Mouse (Mus musculus) adrenal gland (tissue): Measurements from ENCODE around the gene Msln.
"Not testable (repeated sequence)": the region's sequence is repeated elsewhere in the genome, so short reads cannot be mapped to it uniquely, and the experiment has no call there.

ENCODE experiments used
- intact Hi-C: fragments of 180-260 bp; cut with DNase I; formaldehyde crosslinking; loops from one replicate; pipeline ENCODE4 v1.15.1; 2025

Msln gene

GRCm38 (mm10) chr17:25775318-25776062, 21.3 kb upstream of the Msln start:
- intact Hi-C loops = no loop called here

- intact Hi-C loops = loop anchor here (2.0 to 5.0 kb wide), 2 partner anchors 29 to 36 kb away; partner anchors contain the start of gene Mslnl
Measured at GRCm38 (mm10) chr17:25773549-25774120, 19.5 kb upstream of the Msln start, which contains the start of gene Narfl. TSS of gene Narfl (plus strand) at chr17:25773776.

GRCm38 (mm10) chr17:25769331-25769730, 15.2 kb upstream of the Msln start:
- intact Hi-C loops = no loop called here

GRCm38 (mm10) chr17:25765886-25766285, 11.7 kb upstream of the Msln start:
- intact Hi-C loops = no loop called here

- intact Hi-C loops = no loop called here
Measured at GRCm38 (mm10) chr17:25762591-25762990, 8.4 kb upstream of the Msln start.

GRCm38 (mm10) chr17:25761561-25761970, 7.4 kb upstream of the Msln start:
- intact Hi-C loops = no loop called here

- intact Hi-C loops = no loop called here
Measured at GRCm38 (mm10) chr17:25760148-25760547, 6.0 kb upstream of the Msln start.

GRCm38 (mm10) chr17:25757691-25758090, 3.5 kb upstream of the Msln start:
- intact Hi-C loops = no loop called here

- intact Hi-C loops = no loop called here
Measured at GRCm38 (mm10) chr17:25756378-25757242, 2.4 kb upstream of the Msln start.

- intact Hi-C loops = no loop called here
Measured at GRCm38 (mm10) chr17:25755627-25756377, 1.6 kb upstream of the Msln start.

- intact Hi-C loops = no loop called here
Measured at GRCm38 (mm10) chr17:25755086-25755485, 908 bp upstream of the Msln start.

GRCm38 (mm10) chr17:25751446-25751845, 2.7 kb downstream of the Msln start:
- intact Hi-C loops = no loop called here

- intact Hi-C loops = no loop called here
Measured at GRCm38 (mm10) chr17:25749314-25749713, 4.9 kb downstream of the Msln start.

- intact Hi-C loops = no loop called here
Measured at GRCm38 (mm10) chr17:25748238-25748637, 5.9 kb downstream of the Msln start.

- intact Hi-C loops = no loop called here
Measured at GRCm38 (mm10) chr17:25744311-25744710, 9.9 kb downstream of the Msln start.

- intact Hi-C loops = no loop called here
Measured at GRCm38 (mm10) chr17:25743831-25744230, 10.3 kb downstream of the Msln start.

- intact Hi-C loops = not testable (repeated sequence)
Measured at GRCm38 (mm10) chr17:25741471-25741870, 12.7 kb downstream of the Msln start.

GRCm38 (mm10) chr17:25738861-25739260, 15.3 kb downstream of the Msln start:
- intact Hi-C loops = loop anchor here (5.0 kb wide), 1 partner anchor 33 kb away; the partner anchor contains the start of gene Narfl

- intact Hi-C loops = loop anchor here (5.0 kb wide), 1 partner anchor 37 kb away; the partner anchor contains the start of gene Narfl
Measured at GRCm38 (mm10) chr17:25735745-25736144, 18.4 kb downstream of the Msln start, which contains the start of gene Mslnl. TSS of gene Mslnl (plus strand) at chr17:25736042.

- intact Hi-C loops = loop anchor here (5.0 kb wide), 1 partner anchor 37 kb away; the partner anchor contains the start of gene Narfl
Measured at GRCm38 (mm10) chr17:25735246-25735645, 18.9 kb downstream of the Msln start.

GRCm38 (mm10) chr17:25732082-25732481, 22.1 kb downstream of the Msln start:
- intact Hi-C loops = loop anchor here (1.0 kb wide), 1 partner anchor 69 kb away; no protein-coding TSS in a partner anchor
